Mouse (Mus musculus) cortical plate, adult 2 months (tissue): ENCODE measurements around the gene Fndc9.

ENCODE experiments used
- CTCF ChIP-seq: fragments of 200-500 bp; IDR thresholded peaks from 2 replicates; pipeline ENCODE4 v1.5.1; 2011; ENCODE audit warnings: mild to moderate bottlenecking, control low read depth, low read length; ENCODE audit not compliant: insufficient read depth; ENCODE audit errors: extremely low read depth
- POLR2A ChIP-seq: fragments of 200-500 bp; IDR thresholded peaks from 2 replicates; pipeline ENCODE4 v1.6.1; 2011; ENCODE audit warnings: mild to moderate bottlenecking, low read length, control low read depth; ENCODE audit not compliant: insufficient read depth; ENCODE audit errors: extremely low read depth

GRCm38 (mm10) chr11:46262854-46263253, 27.5 kb downstream of the Fndc9 start:
- TF ChIP-seq POLR2A (no peak), CTCF (no peak)
